Mouse (Mus musculus): Measurements from ENCODE around the gene Rapgef2. TPM values are rescaled to one million over a fixed set of nuclear protein-coding genes. Genes with fewer than 3 reads are reported as not detected.

Rapgef2 gene
- polyA plus RNA-seq, 1 experiment from 2014 or later = 4.4 TPM

DNA sequence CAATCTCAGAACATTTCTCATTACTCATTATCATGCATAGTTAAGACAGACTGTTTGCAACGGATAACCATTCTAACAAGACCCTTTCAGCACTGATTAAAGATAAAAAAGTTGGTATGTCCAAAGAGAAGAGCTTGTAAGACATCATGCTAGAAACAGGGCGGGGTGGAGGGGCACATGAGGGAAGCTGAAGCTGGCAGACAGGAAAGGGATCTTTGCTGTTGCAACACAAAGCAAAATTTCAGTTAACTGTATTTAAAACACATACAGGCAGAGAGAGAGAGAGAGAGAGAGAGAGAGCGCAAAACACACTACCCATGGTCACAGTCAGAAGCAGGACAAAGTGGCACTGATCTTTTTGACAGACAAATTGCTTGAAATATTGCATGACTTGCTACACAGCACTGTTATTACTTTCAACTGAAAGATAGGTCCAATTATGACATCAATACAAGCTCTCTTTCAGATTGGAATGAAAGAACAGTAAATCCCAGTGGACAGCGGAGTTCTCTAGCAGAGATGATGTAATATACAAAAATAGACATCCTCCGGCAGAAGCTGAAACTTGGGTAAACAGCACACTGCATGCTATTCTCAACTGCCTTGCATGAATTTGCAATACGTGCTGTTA lies 125.1 kb downstream of the Rapgef2 start:
- WGBS = 84% methylated on average over 6 of the region's 6 CpGs
- Histone ChIP-seq H3K9me3 (no peaks in the 10 kb centered on the region), H3K4me1 (peaks cover 13% of the 10 kb centered on the region; the same call in 1 of the 2 replicates), H3K36me3 (replicated peaks) (no peaks in the 10 kb centered on the region), H3K27me3 (ENCODE audit: poor library complexity, severe bottlenecking) (no peaks in the 10 kb centered on the region), H3K4me3 (no peak overlapping the region), H3K27ac (no peak overlapping the region)
- no peak for DNase-seq (ENCODE audit: extremely low spot score, low spot score)

DNA sequence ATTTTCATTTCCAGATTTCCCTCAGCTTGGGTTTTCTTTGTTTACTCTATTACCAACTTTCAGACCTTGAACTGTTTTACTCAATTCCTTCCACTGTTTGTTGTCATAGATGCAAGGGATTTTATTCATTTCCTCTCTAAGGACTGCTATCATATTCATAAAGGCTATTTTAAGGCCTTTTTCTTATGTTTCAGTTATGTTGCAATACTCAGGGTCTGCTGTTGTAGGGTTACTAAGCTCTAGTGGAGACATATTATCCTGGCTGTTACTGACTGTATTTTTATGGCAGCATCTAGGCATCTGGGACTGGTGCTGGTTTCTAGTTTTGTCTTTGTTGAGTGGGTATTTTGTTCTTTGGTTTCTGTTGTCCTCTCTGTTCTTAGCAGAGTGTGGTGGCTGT lies 128.1 kb downstream of the Rapgef2 start:
- no peak for DNase-seq (ENCODE audit: extremely low spot score, low spot score)
- H3K27ac ChIP-seq = no peak overlapping the region
- peaks cover 13% of the 10 kb centered on the region; the same call in 1 of the 2 replicates for H3K4me1 ChIP-seq
- no peaks in the 10 kb centered on the region for H3K9me3 ChIP-seq
- H3K27me3 ChIP-seq (ENCODE audit: poor library complexity, severe bottlenecking) = no peaks in the 10 kb centered on the region
- H3K36me3 ChIP-seq (replicated peaks) = no peaks in the 10 kb centered on the region
- H3K4me3 ChIP-seq = no peak overlapping the region

DNA sequence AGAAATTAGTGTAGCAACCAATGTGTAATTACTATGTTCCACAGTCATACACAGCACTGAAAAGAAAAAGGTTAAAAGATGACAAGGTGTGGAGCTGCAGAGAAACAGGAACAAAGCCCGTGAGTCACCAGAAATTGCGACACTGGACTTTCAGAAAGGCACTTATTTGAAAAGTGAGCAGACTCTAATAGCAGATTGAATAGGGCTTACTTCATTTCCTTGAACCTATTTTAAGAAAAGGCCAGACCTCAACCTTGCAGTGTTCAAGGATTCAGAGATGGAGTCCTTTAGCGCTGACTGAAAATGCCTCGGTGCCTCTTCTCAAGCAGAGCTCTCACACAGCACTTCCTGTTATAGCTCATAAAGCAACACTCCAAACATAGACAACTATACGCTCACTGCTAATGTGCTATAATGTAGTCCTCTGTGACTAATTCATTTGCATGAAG lies 133.3 kb downstream of the Rapgef2 start:
- no peaks in the 10 kb centered on the region for H3K27me3 ChIP-seq (ENCODE audit: poor library complexity, severe bottlenecking)
- no peaks in the 10 kb centered on the region for H3K9me3 ChIP-seq
- WGBS = 93% methylated on average over 5 of the region's 5 CpGs
- no peak overlapping the region for H3K27ac ChIP-seq
- no peak overlapping the region for H3K4me3 ChIP-seq
- no peak for DNase-seq (ENCODE audit: extremely low spot score, low spot score)
- no peaks in the 10 kb centered on the region for H3K4me1 ChIP-seq
- H3K36me3 ChIP-seq (replicated peaks) = 0 out of 2 replicates have a peak, but pooled peaks cover 4% of the 10 kb centered on the region

DNA sequence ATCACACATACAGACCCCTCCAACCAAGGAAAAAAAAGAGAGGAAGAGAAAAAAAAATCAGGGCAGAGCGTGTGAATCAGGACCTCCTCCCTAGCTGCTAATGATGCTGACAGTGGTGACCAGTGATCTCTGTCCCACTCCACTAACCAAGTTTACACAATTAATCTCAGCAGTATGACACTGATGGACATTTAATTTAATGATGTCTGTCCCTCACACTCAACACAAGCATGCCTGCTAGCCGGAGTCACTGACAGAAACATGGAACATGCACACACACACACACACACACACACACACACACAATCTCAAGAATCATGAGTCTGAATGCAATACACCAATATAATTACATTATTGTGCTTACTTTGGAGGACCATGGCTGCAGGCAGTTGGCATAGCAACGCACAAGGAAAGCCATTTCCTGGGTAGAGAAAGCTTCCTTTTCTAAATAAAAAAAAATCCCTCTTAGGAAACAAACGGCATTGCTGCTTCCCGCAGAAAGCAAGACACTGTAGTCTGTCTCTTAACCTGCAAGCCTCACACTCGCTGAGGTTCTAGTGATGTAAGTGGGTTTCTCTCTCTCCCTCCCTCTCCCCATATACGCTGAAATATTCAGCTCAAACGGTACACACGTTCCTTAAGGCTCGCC lies 140.8 kb downstream of the Rapgef2 start:
- no peaks in the 10 kb centered on the region for H3K9me3 ChIP-seq
- WGBS = 48% methylated on average over 10 of the region's 10 CpGs
- peak; percentile 24 for DNase-seq (ENCODE audit: extremely low spot score, low spot score)
- peaks cover 30% of the 10 kb centered on the region for H3K4me1 ChIP-seq
- H3K36me3 ChIP-seq (replicated peaks) = no peaks in the 10 kb centered on the region
- H3K4me3 ChIP-seq = peak overlapping the region; percentile 34; the same call in 1 of the 2 replicates
- H3K27me3 ChIP-seq (ENCODE audit: poor library complexity, severe bottlenecking) = no peaks in the 10 kb centered on the region
- peak overlapping the region; percentile 85 for H3K27ac ChIP-seq

DNA sequence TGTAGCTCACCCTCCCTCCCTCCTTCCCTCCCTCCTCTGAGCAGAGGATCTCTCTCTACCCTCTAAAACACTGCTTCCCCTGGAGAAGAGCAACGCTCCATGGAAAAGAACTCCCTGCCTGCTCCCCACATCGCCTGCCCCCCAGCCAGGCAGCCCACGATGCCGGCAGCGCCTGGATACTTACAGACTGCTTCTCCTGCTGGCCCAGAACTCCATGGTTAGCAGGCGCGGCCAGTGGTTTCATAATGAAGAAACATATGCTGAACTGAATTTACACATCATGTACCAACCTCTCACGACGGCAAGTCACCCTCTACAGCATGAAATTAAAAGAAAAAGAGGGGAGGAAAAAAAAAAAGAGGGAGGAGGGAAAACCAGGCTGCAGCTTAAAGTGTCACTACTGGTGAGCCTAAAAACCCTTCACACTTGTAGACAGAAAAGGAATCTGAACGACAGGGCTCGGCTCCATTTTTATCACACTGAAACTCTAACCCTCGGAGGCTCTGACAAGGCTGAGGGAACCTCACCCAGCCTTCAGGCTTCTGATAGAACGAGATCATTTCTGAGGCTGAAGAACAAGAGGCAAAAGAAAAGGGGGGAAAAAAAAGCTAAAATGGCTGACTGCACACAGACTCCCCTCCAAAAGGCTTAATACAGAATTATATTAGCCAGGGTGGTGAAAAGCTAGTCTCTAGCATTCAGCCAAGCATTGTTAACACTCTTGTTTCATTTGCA lies 141.5 kb downstream of the Rapgef2 start:
- 29% methylated on average over 13 of the region's 13 CpGs for WGBS
- no peaks in the 10 kb centered on the region for H3K9me3 ChIP-seq
- no peak for DNase-seq (ENCODE audit: extremely low spot score, low spot score)
- peaks cover 30% of the 10 kb centered on the region for H3K4me1 ChIP-seq
- H3K27me3 ChIP-seq (ENCODE audit: poor library complexity, severe bottlenecking) = no peaks in the 10 kb centered on the region
- H3K27ac ChIP-seq = peak overlapping the region; percentile 85
- H3K36me3 ChIP-seq (replicated peaks) = no peaks in the 10 kb centered on the region
- H3K4me3 ChIP-seq = peak overlapping the region; percentile 34

DNA sequence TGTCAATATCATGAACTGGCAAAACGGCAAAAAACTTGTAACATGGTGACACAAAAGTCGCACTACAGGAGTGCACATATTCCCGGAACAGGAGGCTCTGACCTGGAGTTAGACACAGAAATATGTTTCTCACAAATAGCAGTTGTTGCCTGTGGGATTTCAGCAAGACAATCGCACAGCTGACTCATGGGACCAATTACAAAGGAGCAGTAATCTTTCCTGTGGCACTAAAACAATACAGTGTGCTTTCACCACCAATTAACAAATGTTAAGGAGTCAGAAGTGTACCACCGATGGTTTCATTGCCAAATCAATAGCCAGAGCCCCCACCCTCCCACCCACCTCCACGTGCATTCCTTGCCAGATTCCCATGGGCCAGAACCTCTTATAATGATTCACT lies 142.2 kb downstream of the Rapgef2 start:
- DNase-seq (ENCODE audit: extremely low spot score, low spot score) = no peak
- peaks cover 30% of the 10 kb centered on the region for H3K4me1 ChIP-seq
- peak overlapping the region; percentile 85; the same call in 1 of the 2 replicates for H3K27ac ChIP-seq
- peak overlapping the region; percentile 34; the same call in 1 of the 2 replicates for H3K4me3 ChIP-seq
- no peaks in the 10 kb centered on the region for H3K9me3 ChIP-seq
- no peaks in the 10 kb centered on the region for H3K36me3 ChIP-seq (replicated peaks)
- 77% methylated on average over 6 of the region's 6 CpGs for WGBS
- no peaks in the 10 kb centered on the region for H3K27me3 ChIP-seq (ENCODE audit: poor library complexity, severe bottlenecking)

DNA sequence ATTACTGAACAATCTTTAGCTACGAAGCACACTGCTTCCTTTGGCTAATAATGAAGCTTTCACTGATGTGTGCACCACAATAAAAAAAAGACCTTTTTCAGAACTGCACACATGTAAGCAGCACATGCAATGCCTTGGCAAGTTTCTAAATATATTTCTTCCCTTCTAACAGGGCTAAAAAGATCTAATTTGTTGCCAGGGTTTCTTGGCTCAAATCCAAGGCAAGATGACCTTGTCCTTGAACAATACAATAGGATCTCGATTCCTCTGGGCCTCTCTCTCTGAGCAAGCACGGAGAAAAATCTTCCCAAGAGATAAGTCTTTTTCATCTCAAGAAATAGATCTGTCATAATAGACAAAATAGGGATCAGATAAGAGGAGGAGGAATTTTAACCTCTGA lies 147.1 kb downstream of the Rapgef2 start:
- Histone ChIP-seq H3K27ac (no peak overlapping the region), H3K9me3 (no peaks in the 10 kb centered on the region), H3K36me3 (replicated peaks) (no peaks in the 10 kb centered on the region), H3K4me1 (peaks cover 7% of the 10 kb centered on the region), H3K27me3 (ENCODE audit: poor library complexity, severe bottlenecking) (no peaks in the 10 kb centered on the region), H3K4me3 (no peak overlapping the region)
- WGBS = 82% methylated on average over 3 of the region's 3 CpGs
- DNase-seq (ENCODE audit: extremely low spot score, low spot score) = no peak

DNA sequence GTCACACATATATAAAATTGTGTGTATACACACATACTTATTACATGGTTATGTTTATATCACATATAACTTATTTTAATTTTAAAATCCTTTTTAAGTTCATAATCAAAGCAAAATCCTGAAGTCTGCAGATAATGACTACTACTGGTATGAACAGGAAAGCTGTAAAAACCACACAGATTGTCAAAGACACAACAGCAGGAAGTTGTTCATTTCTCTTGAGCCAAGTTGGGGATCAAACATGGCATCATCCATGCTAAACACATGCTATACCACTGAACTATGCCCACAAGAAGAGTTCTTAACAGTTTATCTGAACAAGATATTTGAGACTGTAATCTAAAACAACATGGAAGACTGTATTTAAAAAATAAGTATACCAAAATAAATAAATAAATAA lies 147.7 kb downstream of the Rapgef2 start:
- Histone ChIP-seq H3K4me1 (peaks cover 3% of the 10 kb centered on the region; the same call in 1 of the 2 replicates), H3K27me3 (ENCODE audit: poor library complexity, severe bottlenecking) (no peaks in the 10 kb centered on the region), H3K36me3 (replicated peaks) (no peaks in the 10 kb centered on the region), H3K4me3 (no peak overlapping the region), H3K9me3 (no peaks in the 10 kb centered on the region), H3K27ac (no peak overlapping the region)
- no peak for DNase-seq (ENCODE audit: extremely low spot score, low spot score)

DNA sequence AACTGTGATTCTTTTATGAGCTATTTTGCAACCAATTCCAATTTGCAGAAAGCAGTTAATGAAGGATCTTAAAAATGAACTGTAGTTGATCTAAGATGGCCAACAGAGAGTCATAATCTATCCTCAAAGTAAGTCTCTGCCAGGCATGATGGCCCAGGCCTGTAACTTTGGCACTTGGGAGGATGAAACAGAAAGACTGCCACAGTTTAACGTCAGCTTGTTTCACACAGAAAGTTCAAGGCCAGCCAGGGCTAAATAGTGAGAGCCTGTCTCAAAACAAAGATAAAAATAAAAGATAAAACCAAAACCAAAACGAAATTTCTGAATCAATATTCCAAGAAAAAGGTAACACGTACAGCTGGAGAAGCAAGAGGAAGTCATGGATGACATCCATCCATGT lies 155.3 kb downstream of the Rapgef2 start:
- no peaks in the 10 kb centered on the region for H3K27me3 ChIP-seq (ENCODE audit: poor library complexity, severe bottlenecking)
- no peak for DNase-seq (ENCODE audit: extremely low spot score, low spot score)
- no peak overlapping the region for H3K27ac ChIP-seq

DNA sequence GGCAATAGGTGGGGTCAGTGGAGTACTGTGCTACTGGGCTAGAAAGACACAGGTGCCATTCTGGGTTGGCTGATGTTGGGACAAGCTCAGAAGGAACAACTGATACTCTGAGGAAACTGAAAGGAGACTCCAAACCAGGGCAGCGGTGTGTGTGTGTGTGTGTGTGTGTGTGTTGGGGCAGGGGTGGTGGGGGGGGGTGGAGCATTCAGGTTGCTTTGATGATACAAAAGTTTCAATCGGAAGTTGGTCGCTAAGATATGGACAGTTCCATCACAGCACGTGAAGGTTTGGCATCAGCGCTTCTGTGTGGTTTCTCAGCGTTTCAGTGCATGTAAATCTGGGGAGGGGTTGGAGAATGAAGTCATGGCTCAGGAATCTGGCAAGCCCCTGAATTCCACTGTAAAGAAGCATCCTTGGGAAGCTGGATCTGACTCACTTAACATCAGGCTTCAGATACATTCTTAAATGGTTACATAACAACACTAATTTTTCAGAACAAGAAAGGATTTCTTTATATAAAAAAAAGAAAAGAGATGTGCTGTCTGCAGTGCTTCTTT lies 157.2 kb downstream of the Rapgef2 start:
- Histone ChIP-seq H3K36me3 (replicated peaks) (no peaks in the 10 kb centered on the region), H3K4me3 (no peak overlapping the region), H3K27ac (0 out of 2 replicates have a peak overlapping the region, but pooled peaks have one; percentile 26), H3K4me1 (peaks cover 12% of the 10 kb centered on the region; the same call in 1 of the 2 replicates), H3K9me3 (no peaks in the 10 kb centered on the region), H3K27me3 (ENCODE audit: poor library complexity, severe bottlenecking) (no peaks in the 10 kb centered on the region)
- DNase-seq (ENCODE audit: extremely low spot score, low spot score) = no peak
- WGBS = 77% methylated on average over 6 of the region's 6 CpGs

More for the DNA sequence above, 155.3 kb downstream of the Rapgef2 start:
- no peak overlapping the region for H3K4me3 ChIP-seq
- H3K4me1 ChIP-seq = peaks cover 15% of the 10 kb centered on the region; the same call in 1 of the 2 replicates
- no peaks in the 10 kb centered on the region for H3K36me3 ChIP-seq (replicated peaks)
- no peaks in the 10 kb centered on the region for H3K9me3 ChIP-seq
- 80% methylated on average over 3 of the region's 3 CpGs for WGBS

DNA sequence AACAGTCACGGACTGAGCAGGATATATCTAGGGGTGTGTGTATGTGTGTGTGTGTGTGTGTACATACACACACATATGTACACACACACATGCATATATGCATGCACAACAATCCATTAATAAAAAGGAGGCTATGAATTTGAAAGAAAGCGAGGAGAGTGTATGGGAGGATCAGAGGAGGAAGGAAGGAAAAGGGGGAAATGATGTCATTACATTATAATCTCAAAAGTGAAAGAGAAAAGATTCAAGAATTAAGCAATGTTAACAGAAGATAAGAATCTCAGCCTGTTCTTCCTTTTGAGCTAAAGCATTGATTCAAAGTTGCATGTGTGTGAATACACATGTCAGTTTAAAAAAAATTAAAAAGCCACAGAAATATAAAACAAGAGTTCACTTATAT lies 158.5 kb downstream of the Rapgef2 start:
- no peaks in the 10 kb centered on the region for H3K9me3 ChIP-seq
- no peak overlapping the region for H3K4me3 ChIP-seq
- no peaks in the 10 kb centered on the region for H3K27me3 ChIP-seq (ENCODE audit: poor library complexity, severe bottlenecking)
- DNase-seq (ENCODE audit: extremely low spot score, low spot score) = no peak
- 91% methylated on average over 2 of the region's 2 CpGs for WGBS
- H3K36me3 ChIP-seq (replicated peaks) = no peaks in the 10 kb centered on the region
- peaks cover 12% of the 10 kb centered on the region; the same call in 1 of the 2 replicates for H3K4me1 ChIP-seq
- no peak overlapping the region for H3K27ac ChIP-seq

DNA sequence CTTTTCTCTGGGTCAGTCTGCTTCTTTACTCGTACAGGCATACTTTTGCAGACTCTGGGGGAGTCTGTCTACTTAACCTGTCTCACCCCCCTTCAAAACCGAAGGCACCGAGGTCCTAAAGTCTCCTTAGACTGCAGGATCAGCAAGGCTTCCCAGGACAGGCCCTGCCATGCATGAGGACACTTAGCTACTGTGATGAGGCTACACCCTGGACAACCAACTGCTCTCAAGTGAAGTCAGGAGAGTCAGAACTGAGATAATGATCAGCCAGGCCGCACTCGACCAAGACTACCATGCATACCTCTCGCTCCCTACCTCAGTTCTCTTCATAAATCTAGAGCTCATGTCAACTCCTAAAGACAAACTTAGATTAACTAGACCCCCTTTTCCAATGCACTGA lies 159.5 kb downstream of the Rapgef2 start:
- peaks cover 12% of the 10 kb centered on the region; the same call in 1 of the 2 replicates for H3K4me1 ChIP-seq
- no peaks in the 10 kb centered on the region for H3K27me3 ChIP-seq (ENCODE audit: poor library complexity, severe bottlenecking)
- no peak for DNase-seq (ENCODE audit: extremely low spot score, low spot score)
- H3K36me3 ChIP-seq (replicated peaks) = no peaks in the 10 kb centered on the region
- no peak overlapping the region for H3K4me3 ChIP-seq
- no peak overlapping the region for H3K27ac ChIP-seq
- 95% methylated on average over 6 of the region's 6 CpGs for WGBS
- no peaks in the 10 kb centered on the region for H3K9me3 ChIP-seq
